Mouse (Mus musculus) layer of hippocampus, adult 11-12 months (tissue): ENCODE data around the gene Creg1.

Source experiments
- DNase-seq: peaks from one replicate; pipeline ENCODE4 v3.0.0; 2022; ENCODE audit warnings: low spot score

Gene Creg1

GRCm38 (mm10) chr1:165788511-165788910, 25.0 kb downstream of the Creg1 start, which contains the start of gene Cd247:
TSS of gene Cd247 (plus strand) at chr1:165788681.
- DNase-seq: no peak

DNA sequence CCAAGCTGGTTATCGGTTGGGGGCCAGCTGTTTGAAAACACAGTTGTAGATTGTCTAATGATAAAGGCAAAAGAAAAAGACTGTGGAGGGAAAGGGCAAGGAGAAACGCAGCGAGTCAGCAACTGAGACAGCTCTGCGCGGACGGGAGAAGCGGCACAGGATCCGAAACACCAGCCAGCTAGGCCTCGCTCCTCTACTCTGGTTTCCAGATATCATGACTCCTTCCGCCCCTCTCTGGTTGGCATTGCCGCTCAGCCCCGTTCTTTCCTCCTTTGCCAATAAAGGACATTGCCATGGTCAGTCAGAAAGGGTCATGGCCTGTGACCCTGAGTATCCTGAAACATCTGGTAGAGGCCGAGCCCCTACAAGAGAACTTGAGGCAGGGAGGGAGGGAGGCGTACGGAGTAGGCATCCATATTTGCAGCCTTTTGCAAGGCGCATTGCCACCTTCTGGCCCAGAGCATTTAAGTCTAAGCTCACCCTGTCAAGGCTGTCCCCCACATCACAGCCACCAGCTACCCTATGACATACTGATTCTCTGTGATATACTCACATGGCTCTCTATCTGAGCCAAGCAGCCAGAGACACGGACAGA, 25.6 kb downstream of the Creg1 start:
- DNase-seq: no peak

DNA sequence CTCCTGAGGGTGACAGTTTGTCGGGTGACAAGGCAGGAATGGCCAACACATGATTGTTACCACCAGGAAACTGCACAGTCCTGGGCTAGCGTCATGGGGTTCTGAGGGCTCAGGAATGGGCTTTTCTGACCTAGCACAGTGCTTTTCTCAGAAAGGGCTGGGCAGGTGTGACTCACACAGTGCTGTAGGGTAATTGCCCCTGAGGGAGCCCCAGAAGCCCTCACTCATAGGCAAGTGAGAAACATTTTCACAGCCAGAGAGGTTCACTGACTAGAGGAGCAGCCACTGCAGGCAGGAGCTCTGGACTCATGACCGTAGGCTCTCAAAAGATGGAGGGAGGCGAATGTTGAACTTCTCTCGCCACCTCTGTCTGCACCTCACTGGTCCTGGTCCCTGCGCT, 26.4 kb downstream of the Creg1 start:
- DNase-seq: no peak

DNA sequence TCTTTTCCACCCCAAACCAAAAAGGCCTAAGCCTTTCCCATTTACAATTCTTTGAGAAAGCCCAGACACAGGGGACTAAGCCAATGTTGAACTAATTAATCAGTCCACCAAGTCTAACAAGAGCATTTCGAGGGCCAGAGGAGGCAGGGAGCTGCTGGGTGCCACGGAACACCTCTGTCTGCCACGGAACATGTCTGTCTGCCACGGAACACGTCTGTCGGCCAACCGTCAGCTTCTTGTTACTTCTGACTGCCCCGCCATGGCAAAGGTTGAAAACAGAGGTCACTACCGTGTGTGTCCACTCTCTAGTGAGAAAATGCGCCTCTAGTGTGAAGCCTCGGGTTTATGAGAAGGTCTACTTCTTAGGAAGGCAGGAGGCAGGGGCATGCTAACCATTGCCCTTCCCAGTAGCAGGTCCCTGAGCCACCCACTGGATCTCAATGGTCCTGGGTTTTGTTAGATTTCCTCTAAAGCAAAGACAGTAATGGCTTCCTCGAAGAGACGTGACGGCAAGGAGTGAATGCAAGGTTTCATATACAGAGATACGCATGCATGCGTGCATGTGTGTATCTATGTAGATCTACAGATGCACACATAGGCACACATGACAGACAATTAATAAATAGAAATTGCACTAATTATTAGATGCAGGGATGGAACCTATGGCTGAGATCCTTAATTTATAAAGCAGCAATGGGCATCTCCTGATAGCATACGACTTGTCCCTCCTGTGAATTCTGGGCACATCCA, 27.1 kb downstream of the Creg1 start:
- no peak for DNase-seq

GRCm38 (mm10) chr1:165791411-165791810, 27.9 kb downstream of the Creg1 start:
- no peak for DNase-seq

DNA sequence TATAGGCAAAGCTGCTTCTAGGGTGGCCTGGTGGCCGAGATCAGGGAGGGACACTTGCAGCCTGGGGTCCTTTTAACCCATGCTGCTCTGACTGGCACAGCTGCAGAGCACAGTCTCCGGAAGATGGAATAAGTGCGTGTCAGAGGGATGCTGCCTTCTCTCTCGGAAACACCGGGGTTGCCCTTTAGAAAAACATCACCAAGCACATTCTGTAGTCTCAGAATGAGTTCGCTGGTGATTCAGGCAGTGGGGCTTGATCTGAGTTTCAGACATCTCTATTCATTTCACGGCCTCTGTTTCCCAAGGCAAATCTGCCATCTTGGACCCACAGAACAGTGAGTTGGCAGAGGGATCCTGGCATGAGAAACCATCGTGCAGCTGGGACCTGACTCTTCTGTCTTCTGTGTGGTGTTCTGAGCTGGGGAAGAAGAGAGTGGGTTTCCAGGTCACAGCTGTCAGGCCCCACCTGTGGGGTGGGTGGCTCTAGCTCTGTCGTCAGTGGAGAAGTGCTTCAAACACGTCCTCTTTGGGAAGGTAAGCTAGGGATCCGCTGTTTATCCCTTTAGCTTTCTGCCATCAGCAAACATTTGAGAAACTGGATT, 38.3 kb downstream of the Creg1 start:
- no peak for DNase-seq

DNA sequence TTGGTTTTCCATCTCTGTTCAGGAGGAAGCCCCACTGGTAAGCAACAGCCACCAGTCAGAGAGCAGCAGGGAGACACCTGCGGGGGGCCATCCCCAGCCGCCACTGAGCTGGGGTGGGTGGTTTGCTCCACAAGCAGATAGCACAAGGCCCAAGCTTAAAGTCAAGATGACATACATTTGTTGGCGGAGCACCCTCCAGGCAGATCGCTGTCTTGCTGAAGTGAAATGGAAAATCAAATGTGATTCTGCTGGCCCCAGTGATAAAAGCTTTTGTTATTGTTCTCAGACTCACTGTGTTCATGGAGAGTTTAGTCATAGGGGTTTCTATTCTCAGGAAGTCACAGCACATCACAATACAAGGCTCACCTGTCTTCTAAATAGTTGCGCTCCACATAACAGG, 39.6 kb downstream of the Creg1 start:
- no peak for DNase-seq

DNA sequence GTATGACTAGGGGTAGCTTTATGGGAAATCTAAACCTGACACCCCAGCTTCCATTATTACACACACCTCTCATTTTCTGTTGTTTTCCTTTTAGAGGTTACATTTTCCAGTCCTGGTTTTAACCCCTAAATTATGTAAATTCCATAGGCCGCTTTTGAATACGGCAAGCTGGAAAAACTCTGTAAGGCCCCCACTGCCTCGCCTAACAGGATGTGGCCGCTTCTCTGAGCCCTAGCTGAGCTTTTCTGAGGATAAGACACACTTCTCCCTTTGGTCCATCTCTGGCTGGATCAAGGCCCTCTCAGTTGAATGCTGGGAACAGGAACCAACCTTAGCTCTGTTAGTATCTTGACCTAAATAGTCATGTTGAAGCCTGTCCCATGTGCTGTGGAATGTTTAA, 40.6 kb downstream of the Creg1 start:
- DNase-seq: no peak

DNA sequence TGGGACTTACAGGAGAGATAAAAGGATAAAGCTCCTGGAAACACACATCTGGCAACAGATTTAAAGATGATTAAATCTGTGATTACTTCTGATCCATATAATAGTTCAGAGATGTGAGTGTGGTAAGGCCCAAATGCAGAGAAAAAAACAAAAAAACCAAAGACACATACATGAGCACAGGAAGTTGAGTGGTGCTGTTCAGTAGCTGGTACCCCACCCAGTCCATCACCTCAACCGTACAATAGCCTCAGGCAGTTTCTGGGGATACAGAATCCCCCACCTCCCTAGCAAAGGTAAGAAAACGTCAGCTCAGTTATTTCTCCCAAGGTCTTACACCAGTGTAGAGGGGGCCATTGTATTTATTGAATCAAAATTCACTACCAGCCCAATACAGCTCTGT, 47.1 kb downstream of the Creg1 start:
- DNase-seq: no peak

DNA sequence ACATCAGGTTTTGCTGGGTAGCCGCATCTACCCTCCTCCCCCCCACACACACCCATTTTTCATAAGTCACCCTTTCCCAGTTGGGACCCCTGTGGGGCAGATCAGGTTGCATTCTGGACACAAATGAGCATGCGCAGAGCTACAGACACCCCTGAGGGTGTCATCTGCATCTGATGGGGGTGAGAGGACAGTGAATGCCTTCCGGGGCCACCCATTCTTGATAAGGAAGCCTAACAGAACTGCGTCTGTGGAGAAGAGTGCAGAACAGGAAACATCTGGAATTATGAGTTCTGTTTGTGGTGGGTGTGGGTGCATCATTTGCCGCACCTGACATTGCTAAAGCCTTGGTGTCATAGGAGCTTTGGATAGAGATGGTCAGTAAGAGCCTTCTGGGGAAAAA, 47.6 kb downstream of the Creg1 start:
- no peak for DNase-seq

DNA sequence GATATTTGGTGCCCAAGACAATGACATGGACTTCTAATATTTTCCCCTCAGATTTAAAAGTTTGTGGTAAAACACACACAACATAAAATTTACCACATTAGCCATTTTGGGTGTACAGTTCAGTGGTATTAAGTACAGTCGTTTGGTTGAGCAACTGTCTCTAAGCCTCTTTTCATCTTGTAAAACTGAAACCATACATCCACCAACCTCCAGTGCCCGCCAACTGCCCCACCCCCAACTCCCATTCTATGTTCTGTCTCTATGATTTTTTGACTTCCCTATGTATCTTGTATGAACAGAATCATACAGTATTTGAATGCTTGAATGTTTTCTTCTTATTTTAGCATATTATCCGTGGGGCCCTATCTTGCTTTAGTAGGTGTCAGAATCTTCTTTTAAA, 49.2 kb downstream of the Creg1 start:
- DNase-seq: no peak

- DNase-seq: no peak
Observed at GRCm38 (mm10) chr1:165814116-165814515, 50.6 kb downstream of the Creg1 start.

DNA sequence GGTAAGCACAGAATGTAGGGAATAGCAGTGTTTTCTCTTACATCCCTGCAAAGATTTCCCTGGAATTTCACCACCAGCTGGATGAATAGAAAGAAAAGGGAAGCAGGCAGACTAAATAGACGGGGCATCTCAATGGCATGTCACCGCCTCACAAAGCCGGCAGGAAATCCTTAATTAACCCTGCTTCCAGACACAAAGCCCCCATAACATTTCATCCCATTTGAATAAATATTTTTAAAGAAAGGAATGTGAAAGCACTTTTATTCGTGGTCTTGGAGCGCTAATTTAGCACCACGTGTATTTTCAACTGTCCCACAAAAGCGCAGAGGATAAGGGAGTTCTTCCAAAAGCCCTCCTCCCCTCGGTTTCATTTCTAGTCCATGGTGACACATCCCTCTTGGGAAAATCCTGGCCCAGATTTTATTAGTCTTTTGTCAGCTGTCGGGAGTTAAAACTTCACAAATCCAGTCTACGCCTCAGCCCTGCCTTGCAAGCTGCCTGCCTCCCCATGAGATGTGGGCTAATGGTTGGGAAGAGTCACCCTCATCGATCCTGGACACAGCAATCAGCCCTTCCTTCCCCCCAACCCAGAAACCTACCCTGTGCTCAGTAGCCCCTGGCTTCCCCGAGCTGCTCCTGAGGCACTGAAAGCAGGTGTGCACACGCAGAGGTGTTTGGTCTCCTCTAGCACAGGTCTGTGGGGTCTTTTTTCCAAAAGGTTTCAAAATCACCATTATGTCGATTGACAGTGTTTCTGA, 51.2 kb downstream of the Creg1 start:
- DNase-seq: no peak

- no peak for DNase-seq
Observed at GRCm38 (mm10) chr1:165816391-165816790, 52.8 kb downstream of the Creg1 start.

GRCm38 (mm10) chr1:165817264-165817663, 53.7 kb downstream of the Creg1 start:
- no peak for DNase-seq

DNA sequence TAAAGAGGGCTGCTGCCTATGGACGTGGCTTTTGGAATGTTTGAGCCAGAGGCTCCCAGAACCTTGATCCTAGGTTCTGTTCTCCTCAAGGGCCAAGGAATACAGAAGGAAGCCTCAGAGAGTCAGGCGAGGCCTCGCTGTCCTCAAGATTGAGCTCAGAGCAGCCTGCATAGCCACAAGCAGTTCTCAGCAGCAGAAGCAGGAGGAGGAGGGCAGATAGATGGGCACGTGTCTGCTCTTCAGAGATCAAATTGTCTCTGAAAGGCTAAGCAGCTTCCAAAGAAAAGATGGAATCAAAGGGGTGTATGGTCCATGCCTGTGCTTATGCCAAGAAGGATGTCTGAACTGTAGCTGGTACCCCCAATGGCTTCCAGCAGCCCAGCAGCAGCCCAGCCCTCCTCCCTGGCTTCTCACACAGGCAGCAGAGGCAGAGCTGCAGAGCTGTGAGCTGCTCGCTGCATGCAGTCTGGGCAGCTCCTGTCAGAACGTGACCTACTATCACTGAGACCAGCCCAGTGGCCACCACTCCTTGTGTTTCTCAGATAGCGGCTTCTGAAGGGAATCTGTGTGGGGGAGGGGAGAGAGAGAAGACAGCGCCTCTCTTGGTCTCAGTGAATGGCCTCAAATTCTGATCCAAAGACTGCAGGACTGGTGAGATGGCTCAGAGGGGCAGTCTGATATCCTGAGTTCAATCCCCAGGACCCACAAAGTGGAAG, 54.8 kb downstream of the Creg1 start:
- DNase-seq: no peak

GRCm38 (mm10) chr1:165819147-165819546, 55.6 kb downstream of the Creg1 start:
- no peak for DNase-seq

DNA sequence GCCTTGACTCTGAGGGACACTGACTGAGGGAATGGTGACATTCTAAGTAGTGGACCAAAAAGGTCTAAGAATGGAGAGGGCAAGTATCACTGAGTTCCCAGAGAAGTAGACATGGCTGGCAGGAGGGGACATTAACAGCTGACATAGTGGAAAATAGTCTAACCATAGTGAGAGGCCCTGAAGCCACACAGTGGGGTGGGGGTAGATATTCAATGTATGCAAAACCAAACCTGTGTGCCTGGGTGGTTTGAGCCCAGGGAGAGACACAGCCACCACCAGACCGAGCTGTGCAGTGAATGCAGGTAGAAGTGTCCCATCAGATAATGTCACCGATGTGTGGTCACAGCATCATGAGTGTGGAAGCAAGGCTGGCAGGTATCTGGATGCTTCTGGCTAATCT, 58.5 kb downstream of the Creg1 start:
- DNase-seq: no peak
